Mouse (Mus musculus) Muller cell, postnatal 12 days (primary cell): Measurements from ENCODE around the gene Prkar1a.
A peak's percentile ranks its signal among the peaks of the same experiment; 100 is the strongest.
"Not testable (repeated sequence)": the region's sequence is repeated elsewhere in the genome, so short reads cannot be mapped to it uniquely, and the experiment has no call there.

ENCODE experiments used
- DNase-seq: peaks from one replicate; pipeline ENCODE4 v3.0.0-alpha.2; 2015; ENCODE audit errors: inconsistent ontology term

Gene Prkar1a

GRCm38 (mm10) chr11:109649206-109649605 lies at the start of gene Prkar1a:
Prkar1a (plus strand) TSS chr11:109649405.
- DNase-seq, result no peak

- DNase-seq, result no peak
These were observed 41.6 kb upstream of the Prkar1a start for GRCm38 (mm10) chr11:109607600-109607999.

GRCm38 (mm10) chr11:109608976-109609625 lies 40.1 kb upstream of the Prkar1a start:
- DNase-seq, result no peak

- DNase-seq, result peak; percentile 86
These were observed 39.0 kb upstream of the Prkar1a start for GRCm38 (mm10) chr11:109610046-109610794.

GRCm38 (mm10) chr11:109610795-109611302 lies 38.4 kb upstream of the Prkar1a start:
- no peak for DNase-seq

- peak; percentile 100 for DNase-seq
These were observed 37.7 kb upstream of the Prkar1a start, which contains the start of gene Wipi1 for GRCm38 (mm10) chr11:109611303-109612149. Wipi1 (minus strand) TSS chr11:109611967.

GRCm38 (mm10) chr11:109612871-109613529 lies 36.2 kb upstream of the Prkar1a start:
- DNase-seq, result no peak

GRCm38 (mm10) chr11:109615286-109615685 lies 33.9 kb upstream of the Prkar1a start:
- DNase-seq, result no peak

- DNase-seq, result no peak
These were observed 32.9 kb upstream of the Prkar1a start for GRCm38 (mm10) chr11:109616352-109616751.

- no peak for DNase-seq
These were observed 32.4 kb upstream of the Prkar1a start for GRCm38 (mm10) chr11:109616766-109617165.

- not testable (repeated sequence) for DNase-seq
These were observed 30.1 kb upstream of the Prkar1a start for GRCm38 (mm10) chr11:109619055-109619454.

GRCm38 (mm10) chr11:109620356-109620755 lies 28.8 kb upstream of the Prkar1a start:
- DNase-seq, result no peak

- DNase-seq, result no peak
These were observed 28.0 kb upstream of the Prkar1a start for GRCm38 (mm10) chr11:109621183-109621582.

GRCm38 (mm10) chr11:109622518-109623037 lies 26.6 kb upstream of the Prkar1a start:
- no peak for DNase-seq

GRCm38 (mm10) chr11:109623238-109623637 lies 26.0 kb upstream of the Prkar1a start:
- no peak for DNase-seq

GRCm38 (mm10) chr11:109627648-109628047 lies 21.6 kb upstream of the Prkar1a start:
- no peak for DNase-seq

- DNase-seq, result no peak
These were observed 21.1 kb upstream of the Prkar1a start for GRCm38 (mm10) chr11:109628099-109628498.

GRCm38 (mm10) chr11:109629021-109629521 lies 20.1 kb upstream of the Prkar1a start:
- no peak for DNase-seq

- no peak for DNase-seq
These were observed 14.3 kb upstream of the Prkar1a start for GRCm38 (mm10) chr11:109634928-109635327.

GRCm38 (mm10) chr11:109635871-109636395 lies 13.3 kb upstream of the Prkar1a start:
- no peak for DNase-seq
